Mouse (Mus musculus): Measurements from ENCODE around the gene Fam189b. TPM values are rescaled to one million over a fixed set of nuclear protein-coding genes. Genes with fewer than 3 reads are reported as not detected.

Fam189b gene
- polyA plus RNA-seq, 1 experiment = 86.8 TPM

DNA sequence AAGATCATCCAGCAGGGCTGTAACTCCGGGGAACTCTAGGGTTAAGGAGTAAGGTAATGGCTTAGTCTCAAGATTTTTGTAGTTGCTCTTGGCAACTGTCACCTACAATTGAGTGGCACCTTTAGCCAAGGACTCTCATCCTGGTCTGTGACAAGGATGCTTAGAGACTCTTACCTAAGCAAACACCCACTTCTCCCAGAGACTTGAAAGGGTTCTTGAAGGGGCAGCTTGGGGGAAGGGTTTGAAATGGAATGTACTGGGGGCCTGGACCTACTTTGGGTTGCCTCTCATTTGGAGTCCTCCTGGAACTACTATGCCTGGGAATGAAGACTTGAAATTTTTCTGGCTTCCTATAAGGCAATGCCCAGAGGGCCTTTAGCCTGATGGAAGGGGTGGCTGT, 35.3 kb downstream of the Fam189b start:
- no peak for TF ChIP-seq CTCF (IDR thresholded peaks at IDR 0.05; ENCODE audit: borderline replicate concordance, insufficient read depth, low read depth, low read length)
- TF ChIP-seq POLR2A (IDR thresholded peaks at IDR 0.05; ENCODE audit: borderline replicate concordance, insufficient read depth, low read length) = no peak
- Histone ChIP-seq H3K4me3 (replicated peaks; ENCODE audit: insufficient read depth, low read depth, low read length) (no peak overlapping the region), H3K4me1 (ENCODE audit: control insufficient read depth, insufficient read depth, low read length) (0 out of 2 replicates have a peak, but pooled peaks cover 2% of the 10 kb centered on the region), H3K27ac (ENCODE audit: insufficient read depth, low read length) (no peak overlapping the region), H3K27me3 (ENCODE audit: control insufficient read depth, insufficient read depth, low read length) (no peaks in the 10 kb centered on the region)
- WGBS = 63% methylated on average over 1 of the region's 1 CpGs
- DNase-seq = no peak

DNA sequence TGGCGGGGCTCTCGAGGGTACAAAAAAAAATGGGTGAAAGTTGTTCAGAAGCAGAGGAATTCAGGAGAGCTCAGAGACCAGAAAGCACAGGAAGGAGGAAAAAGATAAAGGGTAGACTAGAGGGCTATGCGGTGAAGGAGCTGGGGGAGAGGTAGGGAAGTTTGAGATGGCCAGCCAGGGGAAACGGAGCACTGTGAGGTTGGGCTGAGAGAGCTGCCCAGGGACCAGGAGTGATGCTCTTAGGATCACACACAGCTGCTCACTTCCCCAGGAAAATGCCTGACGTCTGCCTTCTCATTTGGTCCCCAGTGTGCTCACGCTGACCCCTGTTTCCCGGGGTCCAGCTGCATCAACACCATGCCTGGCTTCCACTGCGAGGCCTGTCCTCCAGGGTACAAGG, 36.6 kb downstream of the Fam189b start:
- no peak overlapping the region for H3K27ac ChIP-seq (ENCODE audit: insufficient read depth, low read length)
- 0 out of 2 replicates have a peak, but pooled peaks cover 2% of the 10 kb centered on the region for H3K4me1 ChIP-seq (ENCODE audit: control insufficient read depth, insufficient read depth, low read length)
- H3K4me3 ChIP-seq (replicated peaks; ENCODE audit: insufficient read depth, low read depth, low read length) = no peak overlapping the region
- WGBS = 46% methylated on average over 8 of the region's 8 CpGs
- H3K27me3 ChIP-seq (ENCODE audit: control insufficient read depth, insufficient read depth, low read length) = no peaks in the 10 kb centered on the region
- DNase-seq = no peak
- no peak for TF ChIP-seq POLR2A (IDR thresholded peaks at IDR 0.05; ENCODE audit: borderline replicate concordance, insufficient read depth, low read length)
- no peak for TF ChIP-seq CTCF (IDR thresholded peaks at IDR 0.05; ENCODE audit: borderline replicate concordance, insufficient read depth, low read depth, low read length)

DNA sequence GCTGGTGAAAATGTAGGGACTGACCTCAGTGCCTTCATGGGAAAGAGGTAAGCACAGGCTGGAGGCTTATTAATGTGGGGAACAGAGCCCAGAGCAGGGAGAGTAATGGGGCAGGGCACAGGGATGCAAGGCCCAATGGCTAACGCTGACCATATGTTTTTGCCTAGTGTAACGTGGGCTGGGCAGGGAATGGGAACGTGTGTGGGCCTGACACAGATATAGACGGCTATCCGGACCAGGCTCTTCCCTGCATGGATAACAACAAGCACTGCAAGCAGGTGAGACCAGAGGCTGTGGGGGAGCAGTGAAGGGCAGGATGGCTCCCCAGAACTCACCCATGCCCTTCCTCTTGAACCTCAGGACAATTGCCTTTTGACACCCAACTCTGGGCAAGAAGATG, 38.2 kb downstream of the Fam189b start:
- WGBS = 48% methylated on average over 5 of the region's 5 CpGs
- Histone ChIP-seq H3K4me3 (replicated peaks; ENCODE audit: insufficient read depth, low read depth, low read length) (no peak overlapping the region), H3K27ac (ENCODE audit: insufficient read depth, low read length) (no peak overlapping the region), H3K27me3 (ENCODE audit: control insufficient read depth, insufficient read depth, low read length) (no peaks in the 10 kb centered on the region), H3K4me1 (ENCODE audit: control insufficient read depth, insufficient read depth, low read length) (no peaks in the 10 kb centered on the region)
- no peak for DNase-seq
- no peak for TF ChIP-seq POLR2A (IDR thresholded peaks at IDR 0.05; ENCODE audit: borderline replicate concordance, insufficient read depth, low read length)

DNA sequence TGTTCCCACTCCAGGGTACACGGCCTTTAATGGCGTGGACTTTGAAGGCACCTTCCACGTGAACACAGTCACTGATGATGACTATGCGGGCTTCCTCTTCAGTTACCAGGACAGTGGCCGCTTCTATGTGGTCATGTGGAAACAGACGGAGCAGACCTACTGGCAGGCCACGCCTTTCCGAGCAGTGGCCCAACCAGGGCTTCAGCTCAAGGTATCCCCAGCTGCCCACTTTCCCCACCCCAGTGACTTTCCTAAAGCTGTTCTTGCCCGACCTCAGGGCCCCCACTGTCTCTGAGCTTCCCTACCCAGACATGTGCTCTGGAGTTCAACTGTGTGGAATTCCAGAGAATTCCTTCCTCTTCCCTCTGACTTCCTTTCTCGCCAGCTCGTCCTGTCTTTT, 41.9 kb downstream of the Fam189b start:
- TF ChIP-seq POLR2A (IDR thresholded peaks at IDR 0.05; ENCODE audit: borderline replicate concordance, insufficient read depth, low read length) (no peak), CTCF (IDR thresholded peaks at IDR 0.05; ENCODE audit: borderline replicate concordance, insufficient read depth, low read depth, low read length) (no peak)
- 52% methylated on average over 11 of the region's 11 CpGs for WGBS
- no peak overlapping the region for H3K4me3 ChIP-seq (replicated peaks; ENCODE audit: insufficient read depth, low read depth, low read length)
- no peaks in the 10 kb centered on the region for H3K4me1 ChIP-seq (ENCODE audit: control insufficient read depth, insufficient read depth, low read length)
- DNase-seq = no peak
- no peak overlapping the region for H3K27ac ChIP-seq (ENCODE audit: insufficient read depth, low read length)
- H3K27me3 ChIP-seq (ENCODE audit: control insufficient read depth, insufficient read depth, low read length) = no peaks in the 10 kb centered on the region

DNA sequence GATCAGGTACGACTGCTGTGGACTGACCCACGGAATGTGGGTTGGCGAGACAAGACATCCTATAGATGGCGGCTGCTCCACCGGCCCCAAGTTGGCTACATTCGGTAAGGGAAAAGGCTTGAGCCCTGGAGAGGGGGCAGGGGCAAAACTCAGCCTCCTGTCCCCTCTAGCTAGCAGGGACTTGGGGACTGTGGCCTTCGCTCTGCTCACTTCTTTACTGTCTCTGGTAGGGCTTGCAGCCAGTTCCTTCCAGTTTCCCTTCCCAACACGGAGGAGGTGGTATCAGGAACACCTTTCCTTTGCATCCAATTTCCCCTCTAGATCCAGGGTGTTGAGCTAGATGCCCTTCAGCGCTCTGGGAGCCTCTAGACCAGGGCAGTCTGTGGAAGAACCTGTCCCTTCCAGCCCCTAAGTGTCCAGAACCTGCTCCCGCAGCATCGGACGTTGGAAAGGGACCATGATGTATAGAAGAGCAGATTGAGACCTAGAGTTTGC, 42.4 kb downstream of the Fam189b start:
- H3K27ac ChIP-seq (ENCODE audit: insufficient read depth, low read length) = no peak overlapping the region; the same call in 1 of the 2 replicates
- H3K27me3 ChIP-seq (ENCODE audit: control insufficient read depth, insufficient read depth, low read length) = no peaks in the 10 kb centered on the region
- no peaks in the 10 kb centered on the region for H3K4me1 ChIP-seq (ENCODE audit: control insufficient read depth, insufficient read depth, low read length)
- 46% methylated on average over 12 of the region's 12 CpGs for WGBS
- DNase-seq = no peak
- TF ChIP-seq CTCF (IDR thresholded peaks at IDR 0.05; ENCODE audit: borderline replicate concordance, insufficient read depth, low read depth, low read length) (no peak), POLR2A (IDR thresholded peaks at IDR 0.05; ENCODE audit: borderline replicate concordance, insufficient read depth, low read length) (no peak)
- H3K4me3 ChIP-seq (replicated peaks; ENCODE audit: insufficient read depth, low read depth, low read length) = no peak overlapping the region

DNA sequence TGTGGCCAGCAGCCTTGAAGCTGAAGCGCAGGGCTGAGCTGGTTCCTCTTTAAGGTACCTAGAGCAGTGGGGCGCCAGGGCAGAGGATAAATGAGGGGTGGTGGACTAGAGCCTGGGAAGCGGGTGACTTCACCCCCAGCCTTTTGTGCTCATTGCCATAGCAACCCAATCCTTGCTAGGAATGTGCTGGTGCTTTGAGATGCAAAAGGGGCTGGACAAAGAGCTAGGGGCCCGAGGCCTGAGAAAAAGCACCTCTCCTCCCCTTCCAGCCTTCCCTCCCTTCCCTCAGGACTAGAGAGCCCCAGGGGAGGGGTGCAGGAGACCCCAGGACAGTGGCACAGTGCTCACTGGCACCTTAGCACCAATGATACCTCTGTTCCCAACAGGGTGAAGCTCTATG, 43.0 kb downstream of the Fam189b start:
- H3K27me3 ChIP-seq (ENCODE audit: control insufficient read depth, insufficient read depth, low read length) = no peaks in the 10 kb centered on the region
- no peak overlapping the region for H3K4me3 ChIP-seq (replicated peaks; ENCODE audit: insufficient read depth, low read depth, low read length)
- no peak for TF ChIP-seq CTCF (IDR thresholded peaks at IDR 0.05; ENCODE audit: borderline replicate concordance, insufficient read depth, low read depth, low read length)
- no peak for TF ChIP-seq POLR2A (IDR thresholded peaks at IDR 0.05; ENCODE audit: borderline replicate concordance, insufficient read depth, low read length)
- 66% methylated on average over 4 of the region's 4 CpGs for WGBS
- H3K4me1 ChIP-seq (ENCODE audit: control insufficient read depth, insufficient read depth, low read length) = no peaks in the 10 kb centered on the region
- peak in 1 of 2 experiments; percentile 31 for DNase-seq
- H3K27ac ChIP-seq (ENCODE audit: insufficient read depth, low read length) = no peak overlapping the region; the same call in 1 of the 2 replicates

DNA sequence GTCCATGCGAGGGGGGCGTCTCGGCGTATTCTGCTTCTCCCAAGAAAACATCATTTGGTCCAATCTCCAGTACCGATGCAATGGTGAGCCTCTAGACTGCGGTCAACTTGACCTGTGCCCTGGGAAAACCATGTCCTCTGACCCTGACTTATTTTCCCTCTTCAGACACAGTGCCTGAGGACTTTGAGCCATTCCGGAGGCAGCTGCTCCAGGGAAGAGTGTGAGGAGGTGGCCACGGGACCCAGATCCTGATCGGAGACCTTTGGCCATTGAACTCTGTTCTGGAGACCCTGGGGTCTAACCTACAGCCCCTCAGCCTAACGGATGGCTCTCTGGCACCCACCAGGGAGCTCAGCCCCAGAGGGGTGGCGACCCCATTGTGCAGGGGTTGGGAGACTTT, 43.4 kb downstream of the Fam189b start:
- DNase-seq = no peak
- Histone ChIP-seq H3K4me1 (ENCODE audit: control insufficient read depth, insufficient read depth, low read length) (no peaks in the 10 kb centered on the region), H3K27ac (ENCODE audit: insufficient read depth, low read length) (0 out of 2 replicates have a peak overlapping the region, but pooled peaks have one; percentile 19), H3K27me3 (ENCODE audit: control insufficient read depth, insufficient read depth, low read length) (no peaks in the 10 kb centered on the region), H3K4me3 (replicated peaks; ENCODE audit: insufficient read depth, low read depth, low read length) (peak overlapping the region; percentile 7)
- WGBS = 47% methylated on average over 11 of the region's 11 CpGs
- TF ChIP-seq CTCF (IDR thresholded peaks at IDR 0.05; ENCODE audit: borderline replicate concordance, insufficient read depth, low read depth, low read length) = no peak
- TF ChIP-seq POLR2A (IDR thresholded peaks at IDR 0.05; ENCODE audit: borderline replicate concordance, insufficient read depth, low read length) = no peak

DNA sequence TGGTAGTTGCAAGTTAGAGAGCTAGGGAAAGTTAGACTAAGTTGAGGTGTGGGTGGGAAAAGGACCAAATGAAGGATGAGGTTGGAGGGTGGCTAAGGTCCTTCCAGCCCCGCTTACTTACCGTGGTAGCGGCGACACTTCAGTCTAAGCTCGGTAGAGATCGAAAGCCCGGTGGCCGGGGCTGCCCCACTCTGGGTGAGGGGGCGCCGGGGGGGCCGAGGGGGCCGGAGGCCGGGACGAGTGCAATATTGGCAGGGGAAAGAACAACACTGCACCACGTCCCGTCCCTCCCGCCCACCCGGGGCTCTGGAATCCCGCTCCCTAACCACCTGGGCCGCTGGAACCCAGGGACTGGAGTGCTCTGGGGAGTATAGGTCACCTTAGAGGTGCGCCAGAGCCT, 44.0 kb downstream of the Fam189b start, which contains the start of gene Mtx1:
Mtx1 (minus strand) TSS at position 189 of the 400 bp plus-strand sequence.
- DNase-seq = no peak
- WGBS = 23% methylated on average over 21 of the region's 21 CpGs
- Histone ChIP-seq H3K27ac (ENCODE audit: insufficient read depth, low read length) (0 out of 2 replicates have a peak within 1 kb of the TSS, but pooled peaks have one; percentile 19), H3K4me3 (replicated peaks; ENCODE audit: insufficient read depth, low read depth, low read length) (peak within 1 kb of the TSS; percentile 38), H3K27me3 (ENCODE audit: control insufficient read depth, insufficient read depth, low read length) (no peaks in the 10 kb centered on the region), H3K4me1 (ENCODE audit: control insufficient read depth, insufficient read depth, low read length) (peaks cover 4% of the 10 kb centered on the region)
- TF ChIP-seq POLR2A (IDR thresholded peaks at IDR 0.05; ENCODE audit: borderline replicate concordance, insufficient read depth, low read length) (no peak), CTCF (IDR thresholded peaks at IDR 0.05; ENCODE audit: borderline replicate concordance, insufficient read depth, low read depth, low read length) (no peak)
